Mouse (Mus musculus) thymus, adult 2 months (tissue): ENCODE results near the gene Prim2. TPM values are rescaled to one million over a fixed set of nuclear protein-coding genes. Genes with fewer than 3 reads are reported as not detected.
"Not testable (repeated sequence)": the region's sequence is repeated elsewhere in the genome, so short reads cannot be mapped to it uniquely, and the experiment has no call there.

Source experiments
- DNase-seq: peaks from one replicate; pipeline ENCODE4 v3.0.0; 2021
- H3K27ac ChIP-seq: fragments of 200-500 bp; 2 replicates; pipeline ENCODE4 v1.5.1; 2012; ENCODE audit warnings: low read length, control low read depth; ENCODE audit not compliant: control insufficient read depth, insufficient read depth
- H3K27me3 ChIP-seq: fragments of 200-500 bp; 2 replicates; pipeline ENCODE4 v1.6.1; 2012; ENCODE audit warnings: mild to moderate bottlenecking, low read length, moderate library complexity, mixed read lengths; ENCODE audit not compliant: control insufficient read depth, insufficient read depth
- H3K36me3 ChIP-seq: fragments of 200-500 bp; 2 replicates; pipeline ENCODE4 v1.6.1; 2012; ENCODE audit warnings: mild to moderate bottlenecking, low read length, moderate library complexity; ENCODE audit not compliant: control insufficient read depth, insufficient read depth
- H3K4me1 ChIP-seq: fragments of 200-500 bp; replicated peaks from 2 replicates; pipeline ENCODE4 v1.6.1; 2012; ENCODE audit warnings: low read length; ENCODE audit not compliant: control insufficient read depth, insufficient read depth
- H3K4me3 ChIP-seq: fragments of 200-500 bp; 2 replicates; pipeline ENCODE4 v1.5.1; 2012; ENCODE audit warnings: mild to moderate bottlenecking, low read length, control low read depth, moderate library complexity; ENCODE audit not compliant: control insufficient read depth, insufficient read depth
- CTCF ChIP-seq: fragments of 200-500 bp; IDR thresholded peaks from 2 replicates; pipeline ENCODE4 v1.5.1; 2012; ENCODE audit warnings: mild to moderate bottlenecking, control low read depth, low read length, moderate library complexity, borderline replicate concordance; ENCODE audit not compliant: control insufficient read depth, poor library complexity, insufficient read depth; ENCODE audit errors: extremely low read depth
- POLR2A ChIP-seq: fragments of 200-500 bp; IDR thresholded peaks from 2 replicates; pipeline ENCODE4 v1.6.1; 2012; ENCODE audit warnings: mild to moderate bottlenecking, low read length, control low read depth, moderate library complexity; ENCODE audit not compliant: control insufficient read depth, poor library complexity, insufficient read depth; ENCODE audit errors: extremely low read depth
- WGBS: fragments of 180-500 bp; shearing (Covaris S2); methylation state at CpG from one replicate; pipeline ENCODE4 v1.1.7; 2018; 5-methylcytosine and 5-hydroxymethylcytosine counted together
- polyA plus RNA-seq: library from polyadenylated mRNA; depleted of rRNA; stranded (reverse); fragments of >200 nt; gene quantifications from 2 replicates; pipeline ENCODE4 v1.2.3, GENCODE M21; 2012

Gene Prim2
- polyA plus RNA-seq, 1 experiment = 16.2 TPM

GRCm38 (mm10) chr1:33645689-33646088 lies 23.9 kb downstream of the Prim2 start:
- no peaks in the 10 kb centered on the region for H3K27me3 ChIP-seq
- TF ChIP-seq POLR2A (no peak), CTCF (no peak)
- no peaks in the 10 kb centered on the region for H3K4me1 ChIP-seq
- no peak overlapping the region for H3K27ac ChIP-seq
- no peak for DNase-seq
- no peak overlapping the region for H3K4me3 ChIP-seq
- 97% methylated on average over 1 of the region's 1 CpGs for WGBS
- H3K36me3 ChIP-seq = peaks cover 12% of the 10 kb centered on the region

GRCm38 (mm10) chr1:33641139-33641538 lies 28.5 kb downstream of the Prim2 start:
- 98% methylated on average over 2 of the region's 2 CpGs for WGBS
- no peak for DNase-seq

GRCm38 (mm10) chr1:33640089-33640488 lies 29.5 kb downstream of the Prim2 start:
- 89% methylated on average over 5 of the region's 5 CpGs for WGBS
- no peak for DNase-seq
- Histone ChIP-seq H3K4me1 (no peaks in the 10 kb centered on the region), H3K27ac (no peak overlapping the region), H3K27me3 (no peaks in the 10 kb centered on the region), H3K4me3 (no peak overlapping the region), H3K36me3 (peaks cover 15% of the 10 kb centered on the region)
- TF ChIP-seq POLR2A = no peak
- no peak for TF ChIP-seq CTCF

More at GRCm38 (mm10) chr1:33641139-33641538, 28.5 kb downstream of the Prim2 start:
- TF ChIP-seq CTCF (no peak), POLR2A (no peak)
- Histone ChIP-seq H3K36me3 (peaks cover 15% of the 10 kb centered on the region), H3K4me1 (no peaks in the 10 kb centered on the region), H3K4me3 (no peak overlapping the region), H3K27ac (no peak overlapping the region), H3K27me3 (no peaks in the 10 kb centered on the region)

DNA sequence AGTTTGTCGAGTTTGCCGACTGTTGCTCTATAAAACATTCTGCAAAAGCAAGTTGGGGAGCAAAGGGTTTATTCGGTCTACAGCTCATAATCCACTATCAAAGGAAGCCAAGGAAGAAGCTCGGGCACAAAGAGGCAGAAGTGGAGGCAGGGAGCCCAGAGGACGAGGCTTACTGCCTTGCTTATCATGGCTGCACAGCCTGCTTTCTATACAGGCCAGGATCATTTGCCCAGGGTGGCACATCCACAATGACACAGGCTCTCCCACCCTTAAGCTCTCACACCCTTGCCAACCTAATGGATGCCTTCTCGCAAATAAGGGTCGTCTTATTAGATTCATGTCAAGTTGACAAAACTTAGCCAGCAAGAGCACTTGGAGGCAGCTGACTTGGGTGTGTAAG lies 30.4 kb downstream of the Prim2 start:
- no peak overlapping the region for H3K4me3 ChIP-seq
- peaks cover 15% of the 10 kb centered on the region for H3K36me3 ChIP-seq
- TF ChIP-seq CTCF = no peak
- TF ChIP-seq POLR2A = no peak
- H3K27ac ChIP-seq = no peak overlapping the region
- no peaks in the 10 kb centered on the region for H3K27me3 ChIP-seq
- WGBS = 98% methylated on average over 7 of the region's 7 CpGs
- H3K4me1 ChIP-seq = no peaks in the 10 kb centered on the region
- DNase-seq = no peak

- DNase-seq = no peak
- H3K4me1 ChIP-seq = no peaks in the 10 kb centered on the region
- WGBS = 98% methylated on average over 14 of the region's 14 CpGs
- TF ChIP-seq CTCF (no peak), POLR2A (no peak)
- H3K27ac ChIP-seq = no peak overlapping the region
- H3K27me3 ChIP-seq = no peaks in the 10 kb centered on the region
- H3K4me3 ChIP-seq = no peak overlapping the region
- peaks cover 15% of the 10 kb centered on the region for H3K36me3 ChIP-seq
These were observed 31.8 kb downstream of the Prim2 start for GRCm38 (mm10) chr1:33637827-33638226.

DNA sequence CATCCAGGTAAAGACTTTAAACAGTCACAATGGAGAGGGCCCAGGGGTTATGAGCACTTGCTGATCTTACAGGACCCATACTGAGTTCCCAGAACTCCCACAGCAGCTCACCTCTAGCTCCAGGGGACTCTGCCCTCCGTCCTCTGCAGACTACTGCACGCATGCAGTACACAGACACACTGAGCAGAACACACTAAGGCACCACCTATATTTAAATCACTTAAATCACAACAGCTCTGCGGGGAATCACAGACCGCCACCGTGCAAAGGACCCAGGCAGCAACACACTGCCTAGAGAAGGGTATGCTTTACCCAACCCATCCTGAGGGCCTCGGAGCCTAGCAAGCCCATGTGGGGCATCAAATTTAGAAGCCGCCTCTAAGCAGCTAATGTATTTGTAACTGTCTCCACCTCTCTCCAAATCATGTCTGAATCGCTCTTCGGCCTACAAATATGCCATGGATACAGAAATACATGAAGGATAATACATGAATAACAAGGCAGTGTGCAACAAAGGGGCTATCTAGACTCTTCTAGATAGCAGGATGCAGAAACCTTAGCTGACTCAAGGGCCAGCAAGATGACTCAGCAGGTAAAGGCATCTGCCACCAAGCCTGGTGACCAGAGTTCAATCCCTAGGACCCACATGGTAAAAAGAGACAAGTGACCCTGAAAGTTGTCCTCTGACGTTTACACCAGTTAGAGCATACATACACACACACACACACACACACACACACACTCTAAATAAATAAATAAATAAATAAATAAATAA lies 33.0 kb downstream of the Prim2 start:
- Histone ChIP-seq H3K36me3 (peaks cover 11% of the 10 kb centered on the region), H3K4me3 (no peak overlapping the region), H3K27ac (no peak overlapping the region), H3K27me3 (no peaks in the 10 kb centered on the region), H3K4me1 (no peaks in the 10 kb centered on the region)
- TF ChIP-seq CTCF (no peak), POLR2A (no peak)
- 97% methylated on average over 10 of the region's 10 CpGs for WGBS
- no peak for DNase-seq

- not testable (repeated sequence) for H3K4me3 ChIP-seq, H3K27ac ChIP-seq, DNase-seq, H3K4me1 ChIP-seq, H3K27me3 ChIP-seq
- H3K36me3 ChIP-seq = peaks cover 16% of the 10 kb centered on the region
- WGBS = 90% methylated on average over 1 of the region's 1 CpGs
These were observed 38.5 kb downstream of the Prim2 start for GRCm38 (mm10) chr1:33631002-33631618.
